Mouse (Mus musculus) neural tube, embryonic 11.5 days (tissue): ENCODE data around the gene Mapk3. TPM values are rescaled to one million over a fixed set of nuclear protein-coding genes. Genes with fewer than 3 reads are reported as not detected.
"Not testable (repeated sequence)": the region's sequence is repeated elsewhere in the genome, so short reads cannot be mapped to it uniquely, and the experiment has no call there.

Experiments used
- ATAC-seq: fragments of 200-750 bp; cut with Nextera tagmentation; 2 replicates; pipeline ENCODE4 v1.8.0; 2017; ENCODE audit warnings: moderate number of reproducible peaks, mild to moderate bottlenecking, moderate TSS enrichment, moderate library complexity; ENCODE audit not compliant: insufficient read depth, low FRiP score, low TSS enrichment
- DNase-seq: peaks from one replicate; pipeline ENCODE4 v3.0.0-alpha.2; 2015; ENCODE audit warnings: low spot score
- H3K27ac ChIP-seq: fragments of 300-500 bp; sonication (generic); 2 replicates; pipeline ENCODE4 v1.5.1; 2014; ENCODE audit warnings: low read depth, mild to moderate bottlenecking, low read length
- H3K27me3 ChIP-seq: fragments of 300-500 bp; sonication (generic); 2 replicates; pipeline ENCODE4 v1.6.1; 2014; ENCODE audit warnings: mild to moderate bottlenecking, low read length, mixed read lengths; ENCODE audit not compliant: control insufficient read depth, insufficient read depth
- H3K36me3 ChIP-seq: fragments of 300-500 bp; sonication (generic); 2 replicates; pipeline ENCODE4 v1.6.1; 2014; ENCODE audit warnings: mild to moderate bottlenecking, low read length, moderate library complexity, mixed read lengths; ENCODE audit not compliant: control insufficient read depth, insufficient read depth
- H3K4me1 ChIP-seq: fragments of 300-500 bp; sonication (generic); 2 replicates; pipeline ENCODE4 v1.6.1; 2014; ENCODE audit warnings: low read length, mixed read lengths; ENCODE audit not compliant: control insufficient read depth, insufficient read depth
- H3K4me2 ChIP-seq: fragments of 300-500 bp; sonication (generic); 2 replicates; pipeline ENCODE4 v1.6.1; 2014; ENCODE audit warnings: low read depth, mild to moderate bottlenecking, moderate library complexity
- H3K4me3 ChIP-seq: fragments of 300-500 bp; sonication (generic); 2 replicates; pipeline ENCODE4 v1.5.1; 2014; ENCODE audit warnings: low read depth, low read length
- H3K9ac ChIP-seq: fragments of 300-500 bp; sonication (generic); 2 replicates; pipeline ENCODE4 v1.6.1; 2014; ENCODE audit warnings: mild to moderate bottlenecking, low read length
- H3K9me3 ChIP-seq: fragments of 300-500 bp; sonication (generic); 2 replicates; pipeline ENCODE4 v1.6.1; 2016; ENCODE audit warnings: low read length; ENCODE audit not compliant: control insufficient read depth
- WGBS: fragments of 180-500 bp; shearing (Covaris S2); extraction: QIAGEN DNeasy Blood & Tissue Kit; methylation state at CpG from one replicate; pipeline ENCODE4 v1.1.7; 2014; 5-methylcytosine and 5-hydroxymethylcytosine counted together
- polyA plus RNA-seq: library from polyadenylated mRNA; unstranded; fragments of >200 nt; fragmentation: Nextera tagmentation; extraction: Ambion mirVana; gene quantifications from 2 replicates; pipeline ENCODE4 v1.2.1, GENCODE M21; 2014

The Mapk3 gene
- polyA plus RNA-seq, 1 experiment from 2014 or later, result 55.3 TPM

GRCm38 (mm10) chr7:126730256-126730789 lies 29.1 kb upstream of the Mapk3 start:
- not testable (repeated sequence) for H3K27me3 ChIP-seq, H3K9me3 ChIP-seq, DNase-seq, H3K4me1 ChIP-seq, ATAC-seq, H3K4me3 ChIP-seq, H3K36me3 ChIP-seq, H3K9ac ChIP-seq, H3K27ac ChIP-seq, H3K4me2 ChIP-seq
- WGBS, result 87% methylated on average over 4 of the region's 4 CpGs

- H3K9me3 ChIP-seq, result no peaks in the 10 kb centered on the region
- H3K4me3 ChIP-seq, result no peak overlapping the region
- DNase-seq (no peak), ATAC-seq (no peak)
- no peaks in the 10 kb centered on the region for H3K27me3 ChIP-seq
- no peaks in the 10 kb centered on the region for H3K36me3 ChIP-seq
- no peak overlapping the region for H3K27ac ChIP-seq
- no peaks in the 10 kb centered on the region for H3K4me1 ChIP-seq
- no peak overlapping the region for H3K4me2 ChIP-seq
- 82% methylated on average over 8 of the region's 8 CpGs for WGBS
- H3K9ac ChIP-seq, result no peak overlapping the region
Observed at GRCm38 (mm10) chr7:126736122-126736521, 23.3 kb upstream of the Mapk3 start.

DNA sequence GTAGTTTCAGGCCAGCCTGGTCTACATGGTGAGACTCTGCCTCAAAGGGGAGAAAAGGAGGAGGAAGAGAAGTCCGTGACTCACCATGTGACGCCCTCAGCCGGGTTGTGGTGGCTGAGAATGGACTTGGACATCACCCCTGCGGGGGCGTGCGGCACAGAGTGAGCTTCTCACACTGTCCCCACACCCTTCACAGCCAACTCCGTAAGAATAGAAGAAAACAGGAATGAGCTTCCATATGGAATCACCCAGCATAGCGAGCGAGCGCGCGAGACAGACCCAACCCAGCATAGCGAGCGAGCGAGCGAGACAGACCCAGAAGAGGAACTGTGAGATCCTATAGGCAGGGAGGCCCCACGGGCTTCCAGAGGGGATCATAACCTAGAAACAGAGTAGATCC lies 19.9 kb upstream of the Mapk3 start:
- 89% methylated on average over 17 of the region's 17 CpGs for WGBS
- no peak overlapping the region for H3K4me2 ChIP-seq

DNA sequence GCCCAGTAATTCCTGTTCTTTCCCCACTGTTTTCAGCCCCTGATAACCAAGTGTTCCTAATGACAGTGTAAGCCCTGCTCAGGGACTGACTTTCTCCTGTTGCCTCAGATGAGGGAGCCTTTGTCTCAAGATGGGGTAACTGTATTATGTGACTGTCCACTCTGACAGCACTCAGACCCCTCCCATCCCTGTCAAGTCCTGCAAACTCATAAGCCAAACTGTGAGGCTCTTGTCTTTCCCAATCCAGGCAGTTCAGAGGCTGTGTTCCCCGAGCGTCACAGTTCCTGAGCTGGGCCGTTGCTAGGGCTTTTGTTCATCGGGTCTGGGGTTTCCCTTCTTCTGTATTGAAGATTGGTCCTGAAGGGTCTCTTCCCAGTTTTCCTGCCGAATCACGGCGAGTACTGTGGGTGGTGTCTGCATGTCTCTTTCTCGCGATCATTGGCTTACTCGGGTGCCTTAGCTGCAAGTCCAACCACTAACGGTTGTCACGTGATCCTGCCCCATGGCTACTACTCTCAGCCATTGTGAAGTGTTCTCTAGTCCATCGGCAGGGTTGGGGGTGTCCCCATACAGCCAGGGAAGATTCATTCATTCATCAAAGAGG lies 19.2 kb upstream of the Mapk3 start:
- no peak for DNase-seq
- no peaks in the 10 kb centered on the region for H3K9me3 ChIP-seq
- H3K4me3 ChIP-seq, result no peak overlapping the region
- H3K4me1 ChIP-seq, result no peaks in the 10 kb centered on the region
- WGBS, result 86% methylated on average over 13 of the region's 13 CpGs
- H3K9ac ChIP-seq, result no peak overlapping the region
- H3K27ac ChIP-seq, result no peak overlapping the region
- no peaks in the 10 kb centered on the region for H3K27me3 ChIP-seq
- no peak for ATAC-seq
- H3K4me2 ChIP-seq, result no peak overlapping the region
- no peaks in the 10 kb centered on the region for H3K36me3 ChIP-seq

More for the DNA sequence above, 19.9 kb upstream of the Mapk3 start:
- Histone ChIP-seq H3K27ac (no peak overlapping the region), H3K36me3 (no peaks in the 10 kb centered on the region), H3K4me1 (no peaks in the 10 kb centered on the region), H3K4me3 (no peak overlapping the region), H3K9me3 (no peaks in the 10 kb centered on the region), H3K27me3 (no peaks in the 10 kb centered on the region), H3K9ac (no peak overlapping the region)
- no peak for DNase-seq
- ATAC-seq, result no peak

DNA sequence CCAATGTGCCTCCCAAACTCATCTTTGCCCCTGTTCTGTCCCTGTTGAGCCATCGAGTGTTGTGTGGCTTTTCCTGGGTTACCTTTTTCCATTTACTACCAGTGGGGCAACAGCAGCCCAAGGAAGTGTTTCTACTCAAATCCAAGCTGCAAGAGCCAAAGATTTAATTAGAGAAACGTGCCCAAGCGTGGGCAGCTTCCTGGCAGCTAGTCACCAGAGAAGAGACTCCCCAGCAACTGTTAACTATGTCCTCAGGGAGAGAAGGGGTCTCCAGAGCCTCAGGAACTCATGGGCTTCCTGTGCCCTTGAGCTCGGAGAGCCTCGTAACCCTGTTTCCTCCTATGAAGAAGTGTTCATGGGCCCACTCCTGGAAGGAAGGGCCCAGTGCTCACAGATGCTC lies 18.4 kb upstream of the Mapk3 start:
- Histone ChIP-seq H3K4me2 (no peak overlapping the region), H3K9ac (no peak overlapping the region), H3K9me3 (no peaks in the 10 kb centered on the region), H3K4me3 (no peak overlapping the region), H3K27ac (no peak overlapping the region), H3K36me3 (no peaks in the 10 kb centered on the region), H3K4me1 (no peaks in the 10 kb centered on the region), H3K27me3 (no peaks in the 10 kb centered on the region)
- DNase-seq, result no peak
- ATAC-seq, result no peak
- 87% methylated on average over 5 of the region's 5 CpGs for WGBS

DNA sequence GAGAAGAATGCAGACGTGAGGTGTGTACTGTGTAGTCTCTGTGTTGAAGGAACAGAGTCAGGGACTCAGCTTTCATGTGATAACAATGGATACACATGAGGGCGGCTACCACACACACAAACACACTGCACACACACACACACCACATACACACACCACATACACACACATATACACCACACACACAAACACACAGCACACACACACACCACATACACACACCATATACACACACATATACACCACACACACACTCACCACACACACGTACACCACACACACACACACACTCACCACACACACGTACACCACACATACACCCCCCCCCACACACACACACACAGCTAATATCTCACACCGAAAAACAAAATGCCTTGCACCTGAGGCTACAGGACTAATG lies 17.9 kb upstream of the Mapk3 start:
- Histone ChIP-seq H3K27ac (no peak overlapping the region), H3K4me1 (no peaks in the 10 kb centered on the region), H3K9me3 (no peaks in the 10 kb centered on the region), H3K27me3 (no peaks in the 10 kb centered on the region), H3K4me2 (no peak overlapping the region), H3K9ac (no peak overlapping the region), H3K4me3 (no peak overlapping the region), H3K36me3 (no peaks in the 10 kb centered on the region)
- 89% methylated on average over 5 of the region's 5 CpGs for WGBS
- DNase-seq (no peak), ATAC-seq (no peak)

GRCm38 (mm10) chr7:126741964-126742482 lies 17.4 kb upstream of the Mapk3 start:
- Histone ChIP-seq H3K4me1 (no peaks in the 10 kb centered on the region), H3K9ac (no peak overlapping the region), H3K27me3 (no peaks in the 10 kb centered on the region), H3K9me3 (no peaks in the 10 kb centered on the region), H3K4me2 (no peak overlapping the region), H3K4me3 (no peak overlapping the region), H3K27ac (no peak overlapping the region), H3K36me3 (no peaks in the 10 kb centered on the region)
- WGBS, result 89% methylated on average over 13 of the region's 13 CpGs
- DNase-seq, result no peak
- ATAC-seq, result no peak

DNA sequence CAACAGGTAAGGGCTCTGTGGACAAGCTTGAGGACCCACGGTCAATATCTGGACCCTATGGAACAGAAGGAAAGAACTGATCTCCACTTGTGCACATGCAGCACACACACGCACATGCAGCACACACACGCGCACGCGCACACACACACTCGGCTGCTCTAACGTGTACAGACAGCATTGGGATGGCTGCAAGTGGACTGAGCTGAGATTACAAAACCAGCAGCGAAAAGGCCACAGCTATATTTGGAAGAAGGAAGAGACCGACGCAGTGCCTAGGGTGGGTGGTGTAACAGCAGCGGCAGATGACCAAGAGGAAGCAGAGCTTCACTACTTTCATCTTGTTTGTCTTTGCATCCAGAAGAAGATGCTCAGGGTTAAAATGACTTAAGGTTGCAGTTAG lies 13.3 kb upstream of the Mapk3 start:
- ATAC-seq (no peak), DNase-seq (no peak)
- H3K9ac ChIP-seq, result no peak overlapping the region
- H3K36me3 ChIP-seq, result no peaks in the 10 kb centered on the region
- H3K4me3 ChIP-seq, result no peak overlapping the region
- H3K4me2 ChIP-seq, result no peak overlapping the region
- H3K9me3 ChIP-seq, result no peaks in the 10 kb centered on the region
- WGBS, result 93% methylated on average over 12 of the region's 12 CpGs
- H3K27me3 ChIP-seq, result no peaks in the 10 kb centered on the region
- H3K4me1 ChIP-seq, result no peaks in the 10 kb centered on the region
- H3K27ac ChIP-seq, result no peak overlapping the region

DNA sequence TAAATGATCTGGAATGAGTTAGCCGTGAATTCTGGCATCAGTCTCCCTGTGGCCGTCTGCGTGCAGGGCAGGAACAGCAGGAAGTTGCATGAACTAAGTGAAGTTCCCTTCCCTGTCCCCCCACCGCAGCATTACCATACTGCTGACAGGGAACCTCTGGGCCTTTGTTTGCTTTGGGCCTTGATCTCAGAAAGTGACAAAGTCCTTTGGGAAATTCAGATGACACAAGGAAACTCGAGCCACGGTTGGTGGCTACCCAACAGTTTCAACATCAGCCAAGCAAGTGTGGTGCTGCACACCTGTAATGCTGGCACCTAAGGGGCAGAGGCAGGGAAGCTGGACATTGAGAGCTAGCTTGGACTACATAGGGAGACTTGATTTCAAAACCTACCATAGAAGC lies 12.6 kb upstream of the Mapk3 start:
- DNase-seq (no peak), ATAC-seq (no peak)
- Histone ChIP-seq H3K4me1 (no peaks in the 10 kb centered on the region), H3K36me3 (no peaks in the 10 kb centered on the region), H3K4me3 (no peak overlapping the region), H3K9ac (no peak overlapping the region), H3K27me3 (no peaks in the 10 kb centered on the region), H3K27ac (no peak overlapping the region), H3K4me2 (no peak overlapping the region), H3K9me3 (no peaks in the 10 kb centered on the region)
- WGBS, result 37% methylated on average over 6 of the region's 6 CpGs
